Mouse (Mus musculus): ENCODE measurements around the gene Gm29133. TPM values are rescaled to one million over a fixed set of nuclear protein-coding genes. Genes with fewer than 3 reads are reported as not detected.

Gene Gm29133
- polyA plus RNA-seq, 1 experiment from 2014 or later: not detected

GRCm38 (mm10) chr3:75763351-75763750, 15.4 kb downstream of the Gm29133 start:
- Histone ChIP-seq H3K9me3 (ENCODE audit: control insufficient read depth, low read length) (no peaks in the 10 kb centered on the region), H3K27ac (ENCODE audit: low read depth, low read length) (no peak overlapping the region), H3K36me3 (ENCODE audit: control insufficient read depth, insufficient read depth, low read length) (no peaks in the 10 kb centered on the region), H3K4me1 (ENCODE audit: control insufficient read depth, insufficient read depth, low read length) (no peaks in the 10 kb centered on the region), H3K9ac (replicated peaks; ENCODE audit: low read depth, low read length) (no peak overlapping the region), H3K27me3 (ENCODE audit: control insufficient read depth, insufficient read depth, low read length) (no peaks in the 10 kb centered on the region), H3K4me3 (ENCODE audit: low read depth, low read length) (no peak overlapping the region), H3K4me2 (ENCODE audit: low read depth, low read length) (no peak overlapping the region)
- 72% methylated on average over 2 of the region's 2 CpGs for WGBS
- no peak for ATAC-seq (ENCODE audit: low read depth)

GRCm38 (mm10) chr3:75774253-75774652, 26.3 kb downstream of the Gm29133 start:
- no peaks in the 10 kb centered on the region for H3K36me3 ChIP-seq (ENCODE audit: control insufficient read depth, insufficient read depth, low read length)
- no peaks in the 10 kb centered on the region for H3K4me1 ChIP-seq (ENCODE audit: control insufficient read depth, insufficient read depth, low read length)
- no peak overlapping the region for H3K9ac ChIP-seq (replicated peaks; ENCODE audit: low read depth, low read length)
- H3K9me3 ChIP-seq (ENCODE audit: control insufficient read depth, low read length): no peaks in the 10 kb centered on the region
- no peak overlapping the region for H3K27ac ChIP-seq (ENCODE audit: low read depth, low read length)
- no peaks in the 10 kb centered on the region for H3K27me3 ChIP-seq (ENCODE audit: control insufficient read depth, insufficient read depth, low read length)
- H3K4me2 ChIP-seq (ENCODE audit: low read depth, low read length): no peak overlapping the region
- no peak overlapping the region for H3K4me3 ChIP-seq (ENCODE audit: low read depth, low read length)
- 87% methylated on average over 2 of the region's 2 CpGs for WGBS
- no peak for ATAC-seq (ENCODE audit: low read depth)

- no peak overlapping the region for H3K4me2 ChIP-seq (ENCODE audit: low read depth, low read length)
- no peaks in the 10 kb centered on the region for H3K27me3 ChIP-seq (ENCODE audit: control insufficient read depth, insufficient read depth, low read length)
- H3K4me3 ChIP-seq (ENCODE audit: low read depth, low read length): no peak overlapping the region
- no peak overlapping the region for H3K27ac ChIP-seq (ENCODE audit: low read depth, low read length)
- no peaks in the 10 kb centered on the region for H3K36me3 ChIP-seq (ENCODE audit: control insufficient read depth, insufficient read depth, low read length)
- no peaks in the 10 kb centered on the region for H3K9me3 ChIP-seq (ENCODE audit: control insufficient read depth, low read length)
- H3K9ac ChIP-seq (replicated peaks; ENCODE audit: low read depth, low read length): no peak overlapping the region
- no peaks in the 10 kb centered on the region for H3K4me1 ChIP-seq (ENCODE audit: control insufficient read depth, insufficient read depth, low read length)
- ATAC-seq (ENCODE audit: low read depth): no peak
Measured at GRCm38 (mm10) chr3:75808001-75808400, 60.0 kb downstream of the Gm29133 start.

- Histone ChIP-seq H3K4me3 (ENCODE audit: low read depth, low read length) (no peak overlapping the region), H3K4me1 (ENCODE audit: control insufficient read depth, insufficient read depth, low read length) (no peaks in the 10 kb centered on the region), H3K36me3 (ENCODE audit: control insufficient read depth, insufficient read depth, low read length) (no peaks in the 10 kb centered on the region), H3K4me2 (ENCODE audit: low read depth, low read length) (no peak overlapping the region), H3K9me3 (ENCODE audit: control insufficient read depth, low read length) (no peaks in the 10 kb centered on the region), H3K27me3 (ENCODE audit: control insufficient read depth, insufficient read depth, low read length) (no peaks in the 10 kb centered on the region), H3K9ac (replicated peaks; ENCODE audit: low read depth, low read length) (no peak overlapping the region), H3K27ac (ENCODE audit: low read depth, low read length) (no peak overlapping the region)
- 98% methylated on average over 1 of the region's 1 CpGs for WGBS
- no peak for ATAC-seq (ENCODE audit: low read depth)
Measured at GRCm38 (mm10) chr3:75823934-75824333, 75.9 kb downstream of the Gm29133 start.

- Histone ChIP-seq H3K9me3 (ENCODE audit: control insufficient read depth, low read length) (no peaks in the 10 kb centered on the region), H3K36me3 (ENCODE audit: control insufficient read depth, insufficient read depth, low read length) (no peaks in the 10 kb centered on the region), H3K4me3 (ENCODE audit: low read depth, low read length) (no peak overlapping the region), H3K27me3 (ENCODE audit: control insufficient read depth, insufficient read depth, low read length) (no peaks in the 10 kb centered on the region), H3K4me2 (ENCODE audit: low read depth, low read length) (no peak overlapping the region), H3K4me1 (ENCODE audit: control insufficient read depth, insufficient read depth, low read length) (no peaks in the 10 kb centered on the region), H3K27ac (ENCODE audit: low read depth, low read length) (no peak overlapping the region), H3K9ac (replicated peaks; ENCODE audit: low read depth, low read length) (no peak overlapping the region)
- WGBS: 85% methylated on average over 1 of the region's 1 CpGs
- ATAC-seq (ENCODE audit: low read depth): no peak
Measured at GRCm38 (mm10) chr3:75824458-75824857, 76.5 kb downstream of the Gm29133 start.

GRCm38 (mm10) chr3:75834827-75835226, 86.8 kb downstream of the Gm29133 start:
- no peak for ATAC-seq (ENCODE audit: low read depth)
- no peaks in the 10 kb centered on the region for H3K4me1 ChIP-seq (ENCODE audit: control insufficient read depth, insufficient read depth, low read length)
- no peak overlapping the region for H3K4me3 ChIP-seq (ENCODE audit: low read depth, low read length)
- no peak overlapping the region for H3K4me2 ChIP-seq (ENCODE audit: low read depth, low read length)
- H3K27me3 ChIP-seq (ENCODE audit: control insufficient read depth, insufficient read depth, low read length): no peaks in the 10 kb centered on the region
- H3K27ac ChIP-seq (ENCODE audit: low read depth, low read length): no peak overlapping the region
- no peaks in the 10 kb centered on the region for H3K9me3 ChIP-seq (ENCODE audit: control insufficient read depth, low read length)
- no peaks in the 10 kb centered on the region for H3K36me3 ChIP-seq (ENCODE audit: control insufficient read depth, insufficient read depth, low read length)
- H3K9ac ChIP-seq (replicated peaks; ENCODE audit: low read depth, low read length): no peak overlapping the region
- 80% methylated on average over 2 of the region's 2 CpGs for WGBS

GRCm38 (mm10) chr3:75835286-75835967, 87.4 kb downstream of the Gm29133 start:
- no peak for ATAC-seq (ENCODE audit: low read depth)
- no peaks in the 10 kb centered on the region for H3K36me3 ChIP-seq (ENCODE audit: control insufficient read depth, insufficient read depth, low read length)
- H3K4me3 ChIP-seq (ENCODE audit: low read depth, low read length): no peak overlapping the region
- no peak overlapping the region for H3K4me2 ChIP-seq (ENCODE audit: low read depth, low read length)
- H3K9ac ChIP-seq (replicated peaks; ENCODE audit: low read depth, low read length): no peak overlapping the region
- WGBS: 90% methylated on average over 5 of the region's 5 CpGs
- H3K4me1 ChIP-seq (ENCODE audit: control insufficient read depth, insufficient read depth, low read length): no peaks in the 10 kb centered on the region
- H3K27me3 ChIP-seq (ENCODE audit: control insufficient read depth, insufficient read depth, low read length): no peaks in the 10 kb centered on the region
- no peak overlapping the region for H3K27ac ChIP-seq (ENCODE audit: low read depth, low read length)
- H3K9me3 ChIP-seq (ENCODE audit: control insufficient read depth, low read length): no peaks in the 10 kb centered on the region

Other genes starting within 250 kb of the Gm29133 start
- 93.0 and 94.7 TPM in 2 replicates for gene Pdcd10, start 191.3 kb upstream of the Gm29133 start, polyA plus RNA-seq (2014; fragmentation: Nextera tagmentation; extraction: Ambion mirVana)
- 170 and 201 TPM in 2 replicates for gene Serpini1, start 190.7 kb upstream of the Gm29133 start, polyA plus RNA-seq (2014; fragmentation: Nextera tagmentation; extraction: Ambion mirVana)
- gene Golim4, start 208.8 kb downstream of the Gm29133 start, polyA plus RNA-seq (2014; fragmentation: Nextera tagmentation; extraction: Ambion mirVana): 18.5 and 27.8 TPM in 2 replicates

All from neural tube, embryonic 14.5 days (tissue).